ENCODE assay signal across 8 mouse cellular contexts in the genomic region with DNA sequence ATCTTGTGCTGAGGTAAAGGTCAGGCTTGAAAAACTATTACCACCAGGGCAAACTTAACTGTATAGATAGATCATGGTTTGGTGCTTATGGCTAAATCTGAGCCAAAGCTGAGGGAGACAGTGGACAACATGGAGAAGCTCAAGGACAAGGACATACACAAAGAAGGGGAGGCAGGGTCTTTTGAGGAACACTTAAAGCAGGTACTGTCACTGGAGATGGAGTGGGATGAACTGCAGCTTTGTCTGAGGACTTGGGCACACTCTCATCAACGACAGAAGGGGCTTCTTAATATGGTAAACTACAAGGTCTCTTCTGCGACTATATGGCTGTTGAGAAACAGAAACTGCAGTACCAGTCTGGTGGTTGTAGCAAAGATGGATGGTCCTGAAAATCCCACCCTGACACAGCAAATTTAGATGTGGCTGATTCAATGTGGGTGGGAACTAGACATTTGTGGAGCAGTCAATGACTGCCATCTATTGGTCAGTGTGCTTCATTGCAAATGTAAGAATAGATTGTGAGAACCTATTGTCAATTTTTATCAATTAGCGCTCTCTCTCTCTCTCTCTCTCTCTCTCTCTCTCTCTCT. TPM values are rescaled to one million over a fixed set of nuclear protein-coding genes. Genes with fewer than 3 reads are reported as not detected.
DNase-seq lines count a peak whose midpoint lies in the region; ATAC-seq lines count a peak whose summit lies in the region.

No protein-coding gene starts in this region.

- peak; percentile 48 to 55 for DNase-seq in right cerebral cortex, adult 2 months (ENCODE audit: low spot score in 2 of 2)
- DNase-seq in right cerebral cortex, postnatal 14 days, result no peak
- peak; percentile 83 for DNase-seq in brain, adult 2 months (ENCODE audit: low read depth, low spot score)
- DNase-seq in forebrain, embryonic 14.5 days (ENCODE audit: low spot score), result peak; percentile 93
- peak; percentile 58 for DNase-seq in lung, postnatal 25 days (ENCODE audit: low spot score)
- DNase-seq in right cerebral cortex, postnatal 25 days, result peak; percentile 29

- H3K9me3 ChIP-seq in forebrain, embryonic 14.5 days (replicated peaks; ENCODE audit: control insufficient read depth, low read length), result no peaks in the 10 kb centered on the region

- peak overlapping the region; percentile 36 for H3K4me2 ChIP-seq in forebrain, embryonic 14.5 days (ENCODE audit: low read length)

- H3K27me3 ChIP-seq in forebrain, embryonic 14.5 days (replicated peaks; ENCODE audit: control insufficient read depth, insufficient read depth, low read length), result no peaks in the 10 kb centered on the region

- H3K4me1 ChIP-seq in forebrain, embryonic 14.5 days (ENCODE audit: control insufficient read depth, insufficient read depth, low read length), result no peaks in the 10 kb centered on the region

- no peaks in the 10 kb centered on the region for H3K36me3 ChIP-seq in forebrain, embryonic 14.5 days (ENCODE audit: control insufficient read depth, insufficient read depth, low read length)

- peak overlapping the region; percentile 10 for H3K9ac ChIP-seq in forebrain, embryonic 14.5 days (ENCODE audit: low read length)

- 20% methylated on average over 3 of the region's 3 CpGs for WGBS in forebrain, embryonic 14.5 days

- peak overlapping the region; percentile 6; the same call in 1 of the 2 replicates for H3K4me3 ChIP-seq in forebrain, embryonic 14.5 days (ENCODE audit: low read depth, low read length)

- peak; percentile 89 for ATAC-seq in forebrain, embryonic 14.5 days
- peak; percentile 64 for ATAC-seq in inflammation-experienced regulatory T-cells, adult 6 months
- ATAC-seq in erythroid progenitor cell, adult 5-6 weeks (replicated peaks; ENCODE audit: low FRiP score, poor library complexity, severe bottlenecking), result no peak

- H3K27ac ChIP-seq in forebrain, embryonic 14.5 days (ENCODE audit: low read depth, low read length), result peak overlapping the region; percentile 57; the same call in 1 of the 2 replicates

RNA-seq across cellular contexts. Expression of gene Ctla4, which starts 26.3 kb away (rescaled TPM):
- not detected in 2 replicates for polyA plus RNA-seq in forebrain, embryonic 14.5 days (2014; fragmentation: Nextera tagmentation; extraction: Ambion mirVana)
- 100 to 1,000 TPM; 121 to 243 (median 214) TPM for polyA plus RNA-seq in inflammation-experienced regulatory T-cells, adult 6 months (2017; shearing (Covaris generic))
- total RNA-seq in erythroid progenitor cell, adult 5-6 weeks (2015; ENCODE audit: low replicate concordance), result 5.0 TPM in 1 of 2 replicates, not detected in the other
- 0.76 and 1.3 TPM in 2 replicates for total RNA-seq in erythroid progenitor cell, adult 5-6 weeks (2017; ENCODE audit: low replicate concordance)

Comparison
In these comparisons a context has a peak if more than half of its experiments do, and no peak if none do; other contexts are left out.
1. RNA of gene Ctla4, which starts 26.3 kb away (polyA plus RNA-seq): 121 to 243 TPM in inflammation-experienced regulatory T-cells, adult 6 months; not detected in forebrain, embryonic 14.5 days; every median in the first group is over 100 times any median in the second.